Mouse (Mus musculus): ENCODE measurements around the gene Nxf1. TPM values are rescaled to one million over a fixed set of nuclear protein-coding genes. Genes with fewer than 3 reads are reported as not detected.

The Nxf1 gene
- 88.8 and 89.7 TPM in 2 replicates for polyA plus RNA-seq (2015; fragmentation: Nextera tagmentation; extraction: Ambion mirVana)

DNA sequence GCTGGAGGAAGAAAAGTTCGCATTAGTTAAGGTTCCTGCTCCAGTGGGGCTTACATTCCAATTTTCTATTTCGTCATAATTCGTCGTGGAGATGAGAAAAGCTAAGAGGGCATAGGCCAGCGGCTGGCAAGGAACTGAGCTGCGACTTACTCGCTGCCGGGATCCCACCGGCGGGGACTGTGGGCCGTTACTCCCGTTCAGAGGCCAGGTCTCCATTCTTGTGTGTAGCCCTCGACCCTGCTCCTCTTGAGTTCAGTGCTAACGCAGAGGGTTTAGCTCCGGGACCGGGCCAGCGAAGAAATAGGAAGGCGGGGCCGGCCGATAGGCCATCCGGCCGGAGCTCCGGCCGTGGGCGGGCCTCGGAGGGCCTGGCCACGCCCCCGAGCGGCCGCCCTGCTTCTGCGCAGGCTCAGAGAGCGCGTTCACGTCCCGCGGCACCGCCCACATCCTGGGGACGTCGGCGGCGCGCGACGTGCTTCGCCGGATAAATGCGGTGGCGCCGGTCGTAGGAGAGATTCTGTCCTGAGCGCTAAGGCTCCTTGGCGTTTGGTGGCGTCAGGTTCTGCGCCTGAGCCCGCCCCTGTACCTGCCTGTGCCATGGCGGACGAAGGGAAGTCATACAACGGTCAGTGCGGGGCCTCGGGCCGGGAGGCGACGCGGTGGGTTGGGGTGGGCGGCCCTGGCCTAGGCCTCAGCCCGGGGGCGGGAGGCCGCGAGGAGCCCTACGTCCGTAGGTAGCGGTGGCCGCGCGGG lies at the start of gene Nxf1:
Gene Nxf1, plus strand, starts transcription at position 439 of the 753 bp plus-strand sequence.
- peak within 1 kb of the TSS; percentile 75 for H3K4me2 ChIP-seq (replicated peaks; ENCODE audit: low read depth, low read length)
- peak; percentile 31 for TF ChIP-seq CTCF (IDR thresholded peaks at IDR 0.05)
- TF ChIP-seq EP300 (IDR thresholded peaks at IDR 0.05): no peak
- 0% methylated on average over 61 of the region's 75 CpGs for WGBS
- H3K4me1 ChIP-seq (ENCODE audit: insufficient read depth, low read depth, low read length): peaks cover 6% of the 10 kb centered on the region; the same call in 1 of the 2 replicates
- DNase-seq (ENCODE audit: low spot score) (peak; percentile 97), ATAC-seq (peak; percentile 97)
- H3K27me3 ChIP-seq (replicated peaks; ENCODE audit: insufficient read depth, low read length): no peaks in the 10 kb centered on the region
- H3K27ac ChIP-seq (ENCODE audit: low read length): peak within 1 kb of the TSS; percentile 93
- H3K9ac ChIP-seq (replicated peaks; ENCODE audit: low read depth): peak within 1 kb of the TSS; percentile 96
- peak within 1 kb of the TSS; percentile 96 for H3K4me3 ChIP-seq (ENCODE audit: low read depth, low read length)
- H3K36me3 ChIP-seq (ENCODE audit: insufficient read depth, low read length): peaks cover 11% of the 10 kb centered on the region
- H3K9me3 ChIP-seq (ENCODE audit: low read length): no peaks in the 10 kb centered on the region

DNA sequence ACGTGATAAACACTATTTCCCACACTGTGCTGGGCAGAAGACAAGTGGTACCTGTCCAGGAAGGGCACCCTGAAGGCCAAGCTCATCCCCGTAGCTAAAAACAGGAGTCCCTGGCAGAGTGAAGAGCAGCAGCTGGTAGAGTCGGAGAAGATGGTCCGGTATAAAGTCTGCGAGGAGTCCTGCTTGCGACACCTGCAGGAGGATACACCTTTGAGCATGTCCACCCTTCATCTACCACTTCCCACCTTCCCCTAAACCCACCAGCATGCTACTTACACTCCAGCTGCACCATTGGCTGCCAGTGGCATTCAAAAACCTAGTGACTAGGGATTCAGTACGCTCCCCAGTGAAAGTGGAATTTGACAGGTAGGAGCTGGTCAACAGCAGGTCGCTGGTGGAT lies 47.9 kb upstream of the Nxf1 start:
- TF ChIP-seq EP300 (IDR thresholded peaks at IDR 0.05) (no peak), CTCF (IDR thresholded peaks at IDR 0.05) (no peak)
- Histone ChIP-seq H3K4me2 (replicated peaks; ENCODE audit: low read depth, low read length) (no peak overlapping the region), H3K4me3 (ENCODE audit: low read depth, low read length) (no peak overlapping the region), H3K4me1 (ENCODE audit: insufficient read depth, low read depth, low read length) (peaks cover 21% of the 10 kb centered on the region; the same call in 1 of the 2 replicates), H3K9me3 (ENCODE audit: low read length) (no peaks in the 10 kb centered on the region), H3K27ac (ENCODE audit: low read length) (no peak overlapping the region), H3K9ac (replicated peaks; ENCODE audit: low read depth) (no peak overlapping the region), H3K27me3 (replicated peaks; ENCODE audit: insufficient read depth, low read length) (no peaks in the 10 kb centered on the region), H3K36me3 (ENCODE audit: insufficient read depth, low read length) (peaks cover 32% of the 10 kb centered on the region)
- DNase-seq (ENCODE audit: low spot score) (no peak), ATAC-seq (no peak)
- 85% methylated on average over 8 of the region's 8 CpGs for WGBS

DNA sequence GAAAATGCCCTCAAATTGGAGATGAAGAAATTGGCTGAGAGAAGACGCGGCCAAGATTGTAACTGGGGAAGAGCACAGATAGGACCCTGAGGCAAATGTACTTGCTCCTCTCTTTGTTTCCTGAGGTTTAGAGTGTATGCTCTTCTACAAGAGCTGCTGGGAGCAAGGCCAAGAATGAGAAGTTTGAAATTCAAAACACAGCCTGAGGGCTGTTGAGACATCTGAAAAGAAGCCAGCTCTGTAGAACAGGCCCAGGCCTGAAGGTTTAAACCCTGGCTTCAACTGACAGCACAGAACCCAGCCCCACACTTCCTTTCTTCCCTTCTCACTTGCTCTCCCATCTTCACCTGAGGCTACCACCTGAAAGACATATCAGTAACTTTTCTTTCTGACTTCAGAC lies 46.8 kb upstream of the Nxf1 start:
- H3K4me2 ChIP-seq (replicated peaks; ENCODE audit: low read depth, low read length): no peak overlapping the region; the same call in 1 of the 2 replicates
- H3K9ac ChIP-seq (replicated peaks; ENCODE audit: low read depth): no peak overlapping the region; the same call in 1 of the 2 replicates
- H3K9me3 ChIP-seq (ENCODE audit: low read length): no peaks in the 10 kb centered on the region
- peaks cover 21% of the 10 kb centered on the region; the same call in 1 of the 2 replicates for H3K4me1 ChIP-seq (ENCODE audit: insufficient read depth, low read depth, low read length)
- no peak overlapping the region for H3K4me3 ChIP-seq (ENCODE audit: low read depth, low read length)
- no peak for TF ChIP-seq EP300 (IDR thresholded peaks at IDR 0.05)
- no peak for TF ChIP-seq CTCF (IDR thresholded peaks at IDR 0.05)
- peak overlapping the region; percentile 48 for H3K27ac ChIP-seq (ENCODE audit: low read length)
- no peak for ATAC-seq
- H3K36me3 ChIP-seq (ENCODE audit: insufficient read depth, low read length): peaks cover 32% of the 10 kb centered on the region
- H3K27me3 ChIP-seq (replicated peaks; ENCODE audit: insufficient read depth, low read length): no peaks in the 10 kb centered on the region
- WGBS: 69% methylated on average over 2 of the region's 2 CpGs
- peak; percentile 78 for DNase-seq (ENCODE audit: low spot score)

DNA sequence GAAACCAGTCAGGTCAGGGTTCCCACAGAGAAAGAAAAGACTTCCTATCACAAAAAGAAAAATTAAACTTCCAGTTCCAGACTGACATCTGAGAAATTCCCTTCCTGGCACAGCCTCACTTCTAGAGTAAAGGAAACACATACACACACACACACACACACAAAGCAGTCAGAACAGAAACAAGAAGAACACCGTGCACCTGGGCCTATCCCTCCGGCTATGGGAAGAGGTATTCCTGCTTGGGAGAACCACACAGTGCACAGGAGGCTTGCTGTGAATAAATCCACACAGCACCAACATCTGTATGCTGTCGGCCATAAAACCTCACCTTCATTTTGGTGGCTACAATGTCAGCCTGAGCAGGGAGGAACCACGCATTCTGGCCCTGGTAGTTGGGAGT lies 45.4 kb upstream of the Nxf1 start:
- DNase-seq (ENCODE audit: low spot score): no peak
- Histone ChIP-seq H3K36me3 (ENCODE audit: insufficient read depth, low read length) (peaks cover 32% of the 10 kb centered on the region), H3K27me3 (replicated peaks; ENCODE audit: insufficient read depth, low read length) (no peaks in the 10 kb centered on the region), H3K4me3 (ENCODE audit: low read depth, low read length) (peak overlapping the region; percentile 99), H3K9ac (replicated peaks; ENCODE audit: low read depth) (peak overlapping the region; percentile 88; the same call in 1 of the 2 replicates), H3K4me1 (ENCODE audit: insufficient read depth, low read depth, low read length) (peaks cover 21% of the 10 kb centered on the region; the same call in 1 of the 2 replicates), H3K4me2 (replicated peaks; ENCODE audit: low read depth, low read length) (peak overlapping the region; percentile 59), H3K9me3 (ENCODE audit: low read length) (no peaks in the 10 kb centered on the region), H3K27ac (ENCODE audit: low read length) (peak overlapping the region; percentile 94)
- WGBS: 44% methylated on average over 4 of the region's 4 CpGs
- ATAC-seq: no peak
- TF ChIP-seq CTCF (IDR thresholded peaks at IDR 0.05) (no peak), EP300 (IDR thresholded peaks at IDR 0.05) (no peak)

DNA sequence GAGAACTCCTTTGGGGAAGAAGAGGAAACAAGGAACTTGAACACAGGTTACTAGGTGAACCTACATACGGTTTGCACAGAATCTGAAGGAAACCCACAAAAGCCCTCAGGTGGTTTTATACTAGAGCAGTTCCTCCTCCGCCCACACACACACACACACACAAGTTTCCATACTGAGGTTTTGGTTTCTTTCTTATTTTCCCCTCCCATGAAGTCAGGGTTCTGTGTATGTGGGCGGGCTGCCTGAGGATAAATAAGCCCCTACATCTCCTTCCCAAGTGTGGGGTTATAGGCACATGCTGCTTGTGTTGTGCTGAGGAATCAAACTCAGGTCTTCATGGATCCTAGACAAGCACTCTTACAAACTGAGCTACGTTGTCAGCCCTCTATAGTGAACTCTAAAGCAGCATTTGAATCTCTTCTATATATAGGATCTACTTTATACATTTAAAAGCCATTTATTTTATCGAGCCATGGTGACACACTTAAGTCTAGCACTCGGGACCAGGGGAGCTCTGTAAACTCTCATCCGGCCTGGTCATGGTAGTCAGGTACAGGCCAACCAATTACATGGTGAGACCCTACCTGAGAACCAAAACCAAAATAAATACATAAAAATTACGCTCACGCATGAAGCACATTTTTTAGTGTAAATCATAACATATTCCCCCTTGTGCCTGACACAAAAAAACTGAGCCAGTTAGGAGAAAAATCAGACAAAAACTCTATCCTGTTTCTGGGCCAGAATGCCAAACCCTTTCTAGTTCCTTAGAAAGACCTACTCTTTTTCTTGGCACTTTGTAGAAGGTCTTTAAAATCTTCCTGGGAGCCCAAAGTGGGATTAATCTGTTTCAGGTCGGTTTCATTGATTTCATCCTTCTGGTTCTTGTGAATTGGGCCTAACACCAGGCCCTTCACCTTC lies 44.7 kb upstream of the Nxf1 start:
- peak overlapping the region; percentile 94 for H3K27ac ChIP-seq (ENCODE audit: low read length)
- peak overlapping the region; percentile 99 for H3K4me3 ChIP-seq (ENCODE audit: low read depth, low read length)
- H3K9ac ChIP-seq (replicated peaks; ENCODE audit: low read depth): peak overlapping the region; percentile 88
- TF ChIP-seq CTCF (IDR thresholded peaks at IDR 0.05): no peak
- no peak for TF ChIP-seq EP300 (IDR thresholded peaks at IDR 0.05)
- DNase-seq (ENCODE audit: low spot score) (no peak), ATAC-seq (no peak)
- H3K36me3 ChIP-seq (ENCODE audit: insufficient read depth, low read length): peaks cover 32% of the 10 kb centered on the region
- H3K27me3 ChIP-seq (replicated peaks; ENCODE audit: insufficient read depth, low read length): no peaks in the 10 kb centered on the region
- WGBS: 35% methylated on average over 10 of the region's 10 CpGs
- H3K9me3 ChIP-seq (ENCODE audit: low read length): no peaks in the 10 kb centered on the region
- peaks cover 21% of the 10 kb centered on the region; the same call in 1 of the 2 replicates for H3K4me1 ChIP-seq (ENCODE audit: insufficient read depth, low read depth, low read length)
- peak overlapping the region; percentile 59 for H3K4me2 ChIP-seq (replicated peaks; ENCODE audit: low read depth, low read length)

DNA sequence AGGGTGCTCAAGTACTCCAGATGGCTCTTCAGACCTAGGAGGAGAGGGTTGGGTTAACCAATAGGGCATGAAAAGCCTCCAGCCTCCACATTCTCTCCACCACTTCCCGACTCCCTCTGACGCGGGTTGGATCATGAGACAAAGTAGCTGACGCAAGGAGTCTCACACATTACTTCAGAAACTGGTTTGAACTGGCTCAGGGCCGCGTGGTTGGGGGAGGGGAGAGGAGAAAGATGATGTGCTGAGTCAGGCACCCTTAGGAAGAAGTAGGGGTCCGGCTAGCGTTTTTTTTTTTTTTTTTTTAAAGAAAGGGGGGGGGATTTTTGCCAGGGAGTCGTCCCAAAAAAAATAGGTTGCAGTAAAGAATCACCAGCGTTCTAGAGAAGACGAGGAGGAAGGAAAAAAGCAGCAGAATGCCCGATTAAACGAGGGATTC lies 44.0 kb upstream of the Nxf1 start:
- WGBS: 1% methylated on average over 13 of the region's 13 CpGs
- peak overlapping the region; percentile 94 for H3K27ac ChIP-seq (ENCODE audit: low read length)
- TF ChIP-seq EP300 (IDR thresholded peaks at IDR 0.05) (peak; percentile 91), CTCF (IDR thresholded peaks at IDR 0.05) (no peak)
- peak overlapping the region; percentile 59 for H3K4me2 ChIP-seq (replicated peaks; ENCODE audit: low read depth, low read length)
- H3K36me3 ChIP-seq (ENCODE audit: insufficient read depth, low read length): peaks cover 27% of the 10 kb centered on the region
- H3K4me3 ChIP-seq (ENCODE audit: low read depth, low read length): peak overlapping the region; percentile 99
- no peaks in the 10 kb centered on the region for H3K27me3 ChIP-seq (replicated peaks; ENCODE audit: insufficient read depth, low read length)
- ATAC-seq: peak; percentile 86
- peak overlapping the region; percentile 88 for H3K9ac ChIP-seq (replicated peaks; ENCODE audit: low read depth)
- H3K9me3 ChIP-seq (ENCODE audit: low read length): no peaks in the 10 kb centered on the region
- H3K4me1 ChIP-seq (ENCODE audit: insufficient read depth, low read depth, low read length): peaks cover 21% of the 10 kb centered on the region; the same call in 1 of the 2 replicates
- DNase-seq (ENCODE audit: low spot score): peak; percentile 98

Data from lung, postnatal 0 days (tissue).